Mouse (Mus musculus): ENCODE data around the gene Lmo3. TPM values are rescaled to one million over a fixed set of nuclear protein-coding genes. Genes with fewer than 3 reads are reported as not detected.

Gene Lmo3
- total RNA-seq (2021), result under 1 TPM; 0.48 to 0.76 TPM
- long read RNA-seq, experiment 1, result 0 reads
- long read RNA-seq, experiment 2, result 0 reads

DNA sequence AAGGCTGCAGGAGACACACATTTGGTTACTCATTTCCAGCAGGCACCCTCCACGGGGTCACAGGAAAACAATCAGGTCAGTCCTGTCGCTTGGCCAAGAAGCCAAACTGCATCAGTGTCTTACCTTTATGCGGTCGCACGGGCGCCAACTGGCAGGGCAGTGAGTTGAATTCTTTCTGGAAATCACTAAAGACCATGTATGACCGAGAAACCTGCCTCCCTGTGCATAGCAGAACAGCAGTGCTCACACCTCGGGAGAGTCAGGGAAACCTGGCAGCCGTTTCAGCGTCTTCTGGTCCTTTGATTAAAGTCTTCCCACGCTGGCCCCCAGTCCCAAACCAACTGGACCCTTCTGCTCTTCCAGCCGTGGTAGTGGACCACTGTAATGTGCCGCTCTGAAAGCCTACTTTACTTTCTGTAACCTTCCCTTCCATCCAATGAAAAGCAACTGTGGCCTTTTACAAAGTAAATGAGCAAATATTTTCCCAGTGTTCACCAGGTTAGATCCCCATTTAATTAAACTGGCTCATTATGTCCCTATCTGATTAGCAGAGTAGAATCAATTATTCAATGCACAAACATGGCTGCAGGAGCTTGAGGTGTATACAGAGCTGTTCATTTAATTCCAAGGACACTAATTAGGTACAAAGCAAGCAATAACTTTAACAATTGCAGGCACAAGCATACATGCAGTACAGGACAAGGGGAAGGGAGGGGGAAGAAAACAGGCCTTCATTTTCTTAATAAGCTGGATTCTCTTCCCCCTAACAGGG, at the start of gene Lmo3:
TSS of gene Lmo3 (minus strand) at position 235 of the 772 bp plus-strand sequence.
- no peak for DNase-seq (ENCODE audit: low spot score in 2 of 2)

DNA sequence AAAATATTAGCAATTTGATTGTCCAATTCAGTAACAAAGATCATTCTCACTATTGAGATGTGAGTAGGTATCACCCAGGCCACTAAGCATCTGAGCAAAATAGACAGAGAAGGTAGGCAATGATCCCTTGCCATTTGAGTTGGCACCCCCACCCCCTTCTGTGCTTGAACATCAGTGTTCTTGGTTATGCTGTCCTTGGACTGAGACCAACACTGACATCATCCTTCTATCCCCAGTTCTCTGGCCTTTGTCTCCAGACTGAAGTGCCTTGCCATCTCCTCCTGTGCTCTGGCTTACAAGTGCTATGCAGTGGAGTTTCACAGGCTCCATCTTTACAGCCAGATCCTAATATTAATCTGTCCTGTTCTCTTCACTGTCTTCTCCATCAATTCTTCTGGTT, 39.0 kb upstream of the Lmo3 start:
- DNase-seq (ENCODE audit: low spot score in 2 of 2), result peak in 1 of 2 experiments; percentile 4

DNA sequence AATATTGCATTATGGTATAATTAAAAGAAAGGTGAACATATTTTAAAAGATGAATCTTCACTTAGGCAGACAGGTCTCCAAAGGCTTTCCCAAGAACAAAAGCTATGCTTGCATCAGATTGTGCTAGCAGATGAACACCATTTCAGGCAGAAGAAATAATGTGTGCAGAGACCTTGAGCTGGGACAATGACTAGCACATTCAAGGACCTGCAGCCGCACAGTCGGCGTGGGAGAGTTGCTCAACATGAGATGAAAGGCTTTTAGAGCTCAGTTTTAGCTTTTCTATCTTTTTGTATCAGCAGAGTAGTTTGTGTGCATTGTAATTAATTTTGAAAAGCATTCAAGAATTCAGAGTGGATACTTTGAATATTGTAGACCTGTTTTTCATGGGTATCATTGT, 36.6 kb upstream of the Lmo3 start:
- DNase-seq (ENCODE audit: low spot score in 2 of 2), result peak in 1 of 2 experiments; percentile 11

DNA sequence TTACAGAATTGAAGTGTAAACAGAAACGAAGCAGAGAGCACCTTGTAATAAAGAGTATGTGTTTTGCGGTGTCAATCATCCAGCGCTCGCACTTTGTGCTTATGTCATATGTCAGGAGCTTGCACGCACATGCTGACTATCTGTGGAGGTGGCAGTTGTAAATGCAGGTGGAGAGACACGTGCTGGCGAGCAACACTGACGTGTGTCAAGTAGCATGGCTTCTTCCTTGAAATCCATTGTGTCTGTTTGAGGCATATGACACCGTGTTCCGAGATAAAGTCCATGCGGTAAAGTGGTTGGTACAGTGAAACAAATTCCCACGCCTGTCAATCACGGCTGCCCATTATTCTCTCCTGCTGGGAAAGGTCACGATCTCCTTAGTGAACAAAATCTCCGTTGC, 15.2 kb upstream of the Lmo3 start:
- DNase-seq (ENCODE audit: low spot score in 2 of 2), result no peak

DNA sequence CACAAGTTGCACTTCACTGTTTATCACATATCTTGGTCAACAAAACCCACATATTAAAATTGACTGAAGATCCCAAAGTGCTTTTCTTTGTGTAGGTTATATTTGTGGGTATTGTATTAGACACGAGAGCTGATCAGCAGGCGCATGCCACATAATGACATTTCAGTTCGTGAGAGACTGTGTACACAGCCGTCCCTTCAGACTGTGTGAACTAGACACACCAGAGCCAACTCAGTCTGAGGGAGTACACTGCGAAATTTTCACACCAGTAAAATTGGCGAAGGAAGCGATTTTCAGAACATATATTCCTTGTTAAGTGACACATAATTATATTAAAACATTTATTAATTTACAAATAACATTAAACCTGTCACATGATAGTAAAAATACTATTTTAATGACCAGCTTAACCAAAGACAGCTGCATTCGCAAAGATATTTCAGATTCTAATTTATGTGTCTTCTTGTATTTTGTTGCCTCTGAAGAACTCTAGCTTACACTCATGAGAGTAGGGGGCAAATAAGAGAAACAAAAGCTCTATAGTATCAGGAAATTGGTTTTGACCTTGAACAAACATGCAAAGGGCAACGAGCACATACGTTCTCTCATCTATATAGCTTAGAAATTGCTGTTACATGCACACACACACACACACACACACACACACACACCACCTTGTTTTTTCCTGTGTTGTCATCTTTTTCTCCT, 14.4 kb upstream of the Lmo3 start:
- no peak for DNase-seq (ENCODE audit: low spot score in 2 of 2)

DNA sequence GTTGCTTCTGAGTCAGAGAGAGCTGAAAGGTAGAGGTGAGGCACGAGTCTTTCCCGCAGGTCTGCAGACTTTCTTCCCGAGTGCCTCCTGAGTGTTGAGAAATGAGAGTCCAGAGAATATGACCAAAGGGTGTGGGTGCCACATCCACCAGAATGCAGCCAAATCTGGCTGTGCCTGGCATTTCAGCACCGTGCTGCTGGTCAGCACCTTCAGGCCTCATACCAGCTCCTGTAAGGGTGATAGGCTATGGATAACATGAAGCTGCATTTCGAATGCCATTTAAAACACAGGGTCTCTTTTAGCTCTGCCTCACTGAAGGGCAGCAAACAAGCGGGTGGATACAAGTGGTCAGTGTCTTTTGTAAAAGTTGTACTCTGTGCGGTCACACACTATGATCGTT, 1.5 kb upstream of the Lmo3 start:
- DNase-seq (ENCODE audit: low spot score in 2 of 2), result no peak

DNA sequence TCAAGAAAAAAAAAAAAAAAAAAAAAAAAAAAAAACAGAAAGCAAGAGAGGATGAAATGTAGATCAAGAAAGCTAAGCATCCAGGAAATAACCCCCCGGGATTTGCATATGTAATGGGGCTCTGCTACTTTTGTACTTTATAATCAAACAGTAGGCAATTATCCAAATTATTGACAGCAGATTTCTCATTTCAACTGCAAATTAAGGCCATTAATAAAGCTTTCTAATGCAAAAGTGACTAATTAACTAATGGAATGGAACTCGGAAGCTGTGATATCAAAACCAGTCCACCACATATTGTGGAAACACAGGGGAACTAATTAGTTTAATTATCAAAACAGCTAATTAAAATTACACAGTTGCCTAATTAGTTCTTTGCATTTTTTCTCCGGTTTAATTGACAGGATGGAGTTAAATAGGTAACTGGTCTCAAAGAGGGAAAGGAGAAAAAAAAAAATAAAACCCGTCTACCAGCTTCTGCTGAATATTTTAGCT, 785 bp upstream of the Lmo3 start:
- no peak for DNase-seq (ENCODE audit: low spot score in 2 of 2)

DNA sequence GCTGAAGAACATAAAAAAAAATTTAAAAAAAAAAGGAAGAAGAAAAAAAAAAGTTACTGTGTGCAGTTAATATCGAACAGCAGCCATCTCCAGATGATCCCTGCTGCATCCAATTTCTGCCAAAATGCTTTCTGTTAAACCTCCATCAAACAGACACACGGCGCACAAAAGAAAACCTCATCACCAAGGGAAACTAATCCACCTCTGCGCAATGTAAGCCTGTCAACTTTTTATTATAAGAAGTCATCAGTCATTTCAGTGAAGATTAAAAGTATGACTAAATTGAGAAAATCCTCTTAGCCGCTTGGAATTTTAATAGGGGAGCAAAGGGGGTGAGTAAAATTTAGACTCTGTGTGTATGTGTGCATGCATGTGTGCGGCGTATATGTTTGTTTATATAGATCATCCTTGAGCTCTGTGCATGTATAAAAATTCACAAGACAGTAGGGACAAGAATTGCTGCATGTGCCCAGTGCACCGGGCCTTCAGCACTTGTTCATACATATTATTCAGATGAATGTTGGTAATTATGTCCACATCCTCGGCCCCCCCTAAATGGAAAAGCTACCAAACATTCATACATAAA, 1.2 kb downstream of the Lmo3 start:
- DNase-seq (ENCODE audit: low spot score in 2 of 2), result no peak

DNA sequence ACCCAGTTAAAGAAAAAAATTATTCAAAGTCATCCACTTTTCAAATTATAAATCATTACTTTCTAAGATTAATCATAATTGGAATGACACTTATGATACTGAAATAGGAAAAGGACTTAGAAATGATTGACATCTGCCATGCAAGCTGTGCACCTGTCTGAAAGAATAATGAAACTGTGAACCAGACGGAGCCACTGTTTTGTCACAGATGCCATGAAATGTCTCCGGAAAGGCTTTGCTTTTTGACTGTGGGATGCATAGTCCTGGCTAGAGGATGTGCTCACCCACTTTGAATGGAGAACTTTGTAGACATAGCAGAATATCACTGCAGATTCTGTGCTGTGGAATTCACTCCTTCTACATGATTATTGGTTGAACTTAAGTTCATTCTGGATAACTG, 18.4 kb downstream of the Lmo3 start:
- no peak for DNase-seq (ENCODE audit: low spot score in 2 of 2)

DNA sequence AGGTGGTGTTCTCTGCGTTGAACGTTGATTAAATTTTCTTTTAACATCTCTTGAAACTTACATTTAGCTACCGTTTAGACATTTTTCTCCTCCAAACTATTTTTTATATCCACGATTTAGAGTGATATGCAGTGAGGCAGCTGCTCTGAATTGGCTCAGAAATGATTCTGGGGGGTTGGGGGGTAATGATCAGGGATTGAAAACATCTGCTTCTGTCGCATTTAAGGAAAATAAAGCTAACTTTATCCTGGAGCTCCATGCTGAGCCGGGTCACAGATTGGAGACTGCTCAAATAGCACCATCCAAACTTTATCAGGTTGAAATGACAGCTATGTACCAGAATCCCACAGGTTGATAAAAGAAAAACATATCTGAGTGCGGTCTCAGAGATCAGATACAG, 29.6 kb downstream of the Lmo3 start:
- DNase-seq (ENCODE audit: low spot score in 2 of 2), result no peak

DNA sequence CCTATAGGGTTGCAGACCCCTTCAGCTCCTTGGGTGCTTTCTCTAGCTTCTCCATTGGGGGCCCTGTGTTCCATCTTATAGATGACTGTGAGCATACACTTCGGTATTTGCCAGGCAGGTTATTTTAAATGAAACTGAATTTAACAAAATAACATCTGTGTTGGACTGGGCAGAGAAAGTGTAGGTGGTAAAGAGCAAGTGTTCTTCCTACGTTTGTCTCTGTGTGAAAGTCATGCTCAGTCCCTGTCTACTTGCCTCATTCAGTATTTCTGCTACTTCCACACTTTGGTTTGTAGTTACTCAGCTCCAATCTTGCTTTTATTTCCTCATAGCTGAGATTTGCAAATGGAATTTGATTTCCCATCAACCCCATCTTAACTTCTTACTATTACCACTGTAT, 46.9 kb downstream of the Lmo3 start:
- no peak for DNase-seq (ENCODE audit: low spot score in 2 of 2)

DNA sequence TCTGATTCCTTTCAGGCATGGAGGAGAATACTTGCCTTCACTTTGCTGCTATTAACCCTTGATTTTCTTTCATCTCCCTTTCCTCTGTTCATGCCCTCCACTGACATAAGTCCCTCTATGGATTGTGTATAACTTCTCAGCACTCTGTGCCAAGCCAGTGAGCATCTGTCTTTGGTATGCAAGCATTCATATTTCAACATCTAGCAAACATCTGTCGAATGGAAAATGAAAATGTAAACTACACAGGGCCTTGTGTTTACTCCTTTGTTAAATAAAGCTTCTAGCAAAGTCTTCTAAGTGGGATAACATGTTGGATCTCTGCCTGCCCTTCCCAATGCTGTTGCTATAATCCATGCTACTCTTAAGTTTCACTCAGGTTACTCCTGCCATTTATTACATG, 75.1 kb downstream of the Lmo3 start:
- DNase-seq (ENCODE audit: low spot score in 2 of 2), result no peak

DNA sequence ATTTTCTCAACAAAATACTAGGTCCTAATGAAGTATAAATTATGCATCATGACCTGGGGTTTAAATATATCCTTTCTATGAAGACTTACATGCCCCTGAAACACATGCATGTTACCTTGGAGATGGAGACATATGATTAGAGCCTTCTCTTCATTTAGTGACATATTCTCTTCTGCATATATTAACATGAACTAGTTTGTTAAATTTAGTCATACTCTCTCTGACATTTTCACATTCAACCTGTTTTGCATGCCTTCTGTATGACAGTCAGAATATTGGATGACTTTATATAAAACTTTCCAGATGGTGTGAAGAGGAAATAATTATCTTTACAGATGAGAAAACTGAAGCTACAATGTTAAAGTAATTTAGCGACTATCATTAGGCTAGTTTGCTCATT, 77.8 kb downstream of the Lmo3 start:
- DNase-seq (ENCODE audit: low spot score in 2 of 2), result no peak

DNA sequence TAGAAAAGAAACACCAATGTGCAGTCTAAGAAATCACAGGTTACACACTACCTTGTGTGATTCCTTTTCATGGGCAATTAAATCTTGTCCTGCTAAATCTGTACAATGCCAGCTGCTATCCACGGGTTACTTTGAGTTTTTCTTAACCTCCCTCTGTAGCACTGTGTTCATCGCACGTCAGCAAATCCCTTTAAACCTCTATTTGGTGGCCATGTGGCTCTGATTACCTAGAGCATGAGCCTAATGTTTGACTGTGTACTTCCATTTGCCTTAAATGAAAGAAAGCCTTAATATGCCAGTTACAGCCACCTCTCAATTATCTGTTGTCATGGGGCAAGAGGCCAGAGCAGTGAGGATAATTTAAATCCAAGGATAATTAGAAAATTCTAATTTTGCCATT, 98.9 kb downstream of the Lmo3 start:
- no peak for DNase-seq (ENCODE audit: low spot score in 2 of 2)

DNA sequence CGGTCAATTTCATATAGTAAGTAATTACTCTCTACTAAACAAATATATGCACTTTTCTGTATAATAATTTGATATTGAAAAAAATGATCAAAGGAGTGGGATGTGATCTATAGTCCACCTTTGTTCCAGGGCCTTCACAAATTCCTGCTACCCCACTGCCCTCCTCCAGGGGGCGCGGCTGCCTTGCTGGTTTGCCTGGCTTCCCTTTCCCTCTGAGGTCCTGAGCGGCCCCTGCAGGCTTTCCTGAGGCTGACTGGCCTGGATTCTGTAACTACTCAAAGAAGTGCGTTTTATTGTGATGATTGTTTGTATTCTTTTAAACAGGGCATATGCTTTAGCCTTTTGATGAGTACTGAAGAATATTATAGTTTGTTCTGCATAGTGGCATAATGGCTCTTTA, 104.2 kb downstream of the Lmo3 start:
- DNase-seq (ENCODE audit: low spot score in 2 of 2), result peak; percentile 67 to 72

DNA sequence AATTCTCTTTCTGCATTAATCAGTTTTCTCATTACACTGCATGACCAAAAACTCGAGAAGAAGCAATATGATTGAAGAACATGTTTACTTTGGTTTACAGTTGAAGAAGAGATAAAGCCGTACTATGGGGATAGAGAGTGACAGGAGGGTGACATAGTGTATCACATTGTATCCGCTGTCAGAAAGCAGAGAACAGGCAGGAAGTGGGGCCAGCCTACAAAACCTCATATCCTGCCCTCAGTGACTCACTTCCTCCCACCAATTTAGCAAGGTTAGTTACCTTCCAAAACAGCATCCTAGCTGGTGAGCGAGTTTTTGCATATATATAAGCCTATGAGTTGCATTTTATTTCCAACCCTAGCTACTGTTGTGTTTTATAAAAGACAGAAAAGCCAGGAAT, 112.6 kb downstream of the Lmo3 start:
- no peak for DNase-seq (ENCODE audit: low spot score in 2 of 2)

DNA sequence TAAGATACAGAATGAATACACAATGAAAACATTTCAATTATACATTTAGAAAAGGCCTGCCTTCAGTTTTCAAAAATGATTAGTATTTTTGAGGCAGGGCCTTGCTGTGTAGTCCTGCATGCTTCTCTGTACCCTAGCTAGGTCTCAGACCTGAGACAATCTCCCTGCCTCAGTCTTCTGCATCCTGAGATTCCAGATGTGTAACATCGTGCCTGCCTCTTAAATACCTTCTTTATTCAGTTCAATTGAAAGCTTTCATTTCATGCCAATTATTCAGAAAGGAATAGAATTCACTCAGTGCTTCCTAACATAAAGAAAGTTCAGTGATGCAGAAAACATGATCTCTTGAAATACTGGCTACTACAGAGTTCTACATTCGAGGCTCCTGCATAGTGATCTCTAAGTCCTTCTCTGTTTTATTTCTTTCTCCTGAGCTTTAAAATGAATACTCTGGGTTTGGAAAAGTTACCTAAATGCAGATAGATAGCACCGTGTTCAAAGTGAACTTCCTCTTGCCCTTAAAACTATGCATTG, 137.2 kb downstream of the Lmo3 start:
- no peak for DNase-seq (ENCODE audit: low spot score in 2 of 2)

DNA sequence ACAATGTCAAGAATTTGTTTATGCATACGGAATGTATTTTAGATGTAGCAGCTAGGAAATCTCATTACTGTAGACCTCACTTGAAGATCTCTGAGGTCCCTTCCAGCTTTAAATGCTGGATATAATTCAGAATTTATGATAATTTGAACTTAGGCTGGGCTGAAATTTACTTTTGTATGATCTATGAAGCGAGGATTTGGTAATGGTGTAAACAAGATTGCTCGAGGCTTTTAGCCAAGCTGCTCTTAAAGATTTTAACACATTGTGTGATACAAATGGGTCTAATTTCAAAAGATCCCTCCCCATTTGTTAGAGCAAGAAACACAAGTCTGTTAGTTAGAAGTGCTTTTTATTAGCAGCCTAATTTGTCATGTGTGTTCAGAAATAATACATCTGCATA, 144.4 kb downstream of the Lmo3 start:
- DNase-seq (ENCODE audit: low spot score in 2 of 2), result no peak

DNA sequence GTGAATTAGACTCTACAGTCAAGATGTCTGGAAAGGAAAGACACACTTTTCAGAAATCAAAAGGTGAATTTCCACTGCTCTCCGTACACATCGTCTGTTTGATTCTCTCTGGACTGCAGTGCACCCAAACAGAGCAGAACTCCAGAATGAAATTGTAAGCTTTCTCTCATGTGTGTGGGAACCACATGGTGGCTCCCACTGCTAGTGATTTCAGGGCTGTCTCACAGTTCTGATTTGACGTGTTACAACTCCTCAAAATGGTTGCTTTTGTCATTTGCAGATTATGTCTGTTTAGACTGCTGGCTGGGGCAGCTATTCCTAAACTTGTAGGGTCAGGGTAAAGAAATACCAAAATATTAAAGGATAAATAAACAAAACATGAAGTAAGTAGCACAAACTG, 145.0 kb downstream of the Lmo3 start:
- DNase-seq (ENCODE audit: low spot score in 2 of 2), result no peak

DNA sequence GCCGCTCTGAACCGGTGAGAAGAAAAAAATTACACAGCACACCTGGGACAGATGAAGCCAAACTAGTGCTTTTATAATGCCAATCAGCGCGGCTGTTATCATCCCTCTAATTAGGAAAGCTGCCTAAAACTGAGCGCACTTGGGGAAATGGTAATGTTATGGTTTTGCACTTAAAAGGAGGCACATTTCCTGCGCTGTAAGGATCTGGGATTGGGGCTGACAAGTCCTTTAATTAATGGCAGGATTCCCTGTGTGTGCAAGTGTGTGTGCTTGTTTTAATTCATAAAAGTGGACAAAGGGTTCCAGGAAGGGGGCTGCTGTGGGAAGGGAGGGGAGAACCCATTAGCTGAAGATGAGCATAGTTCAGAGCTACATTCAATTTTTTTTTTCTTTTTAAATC, 154.4 kb downstream of the Lmo3 start:
- DNase-seq (ENCODE audit: low spot score in 2 of 2), result no peak

DNA sequence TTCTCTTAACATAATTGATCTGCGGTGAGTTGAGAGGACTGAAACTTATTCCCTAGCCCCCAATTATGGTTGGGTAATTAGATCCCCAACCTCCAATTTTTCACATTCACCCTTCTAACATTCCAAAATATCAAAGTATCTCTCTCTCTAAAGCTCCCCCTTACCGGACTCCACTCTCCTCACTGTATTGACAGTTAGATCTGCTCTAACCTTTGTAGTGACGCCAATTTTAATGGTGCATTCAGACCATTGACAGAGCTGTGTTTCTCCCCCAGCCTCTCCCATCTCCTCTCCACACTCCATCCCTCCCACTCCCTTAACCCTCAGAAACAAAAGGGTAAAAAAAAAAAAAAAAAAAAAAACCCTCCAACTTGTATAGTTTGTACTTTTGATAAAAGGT, 154.9 kb downstream of the Lmo3 start:
- DNase-seq (ENCODE audit: low spot score in 2 of 2), result no peak

Data from adrenal gland, adult 18-20 months (tissue).